Mouse (Mus musculus): ENCODE measurements around the gene Zbtb1.

Gene Zbtb1

DNA sequence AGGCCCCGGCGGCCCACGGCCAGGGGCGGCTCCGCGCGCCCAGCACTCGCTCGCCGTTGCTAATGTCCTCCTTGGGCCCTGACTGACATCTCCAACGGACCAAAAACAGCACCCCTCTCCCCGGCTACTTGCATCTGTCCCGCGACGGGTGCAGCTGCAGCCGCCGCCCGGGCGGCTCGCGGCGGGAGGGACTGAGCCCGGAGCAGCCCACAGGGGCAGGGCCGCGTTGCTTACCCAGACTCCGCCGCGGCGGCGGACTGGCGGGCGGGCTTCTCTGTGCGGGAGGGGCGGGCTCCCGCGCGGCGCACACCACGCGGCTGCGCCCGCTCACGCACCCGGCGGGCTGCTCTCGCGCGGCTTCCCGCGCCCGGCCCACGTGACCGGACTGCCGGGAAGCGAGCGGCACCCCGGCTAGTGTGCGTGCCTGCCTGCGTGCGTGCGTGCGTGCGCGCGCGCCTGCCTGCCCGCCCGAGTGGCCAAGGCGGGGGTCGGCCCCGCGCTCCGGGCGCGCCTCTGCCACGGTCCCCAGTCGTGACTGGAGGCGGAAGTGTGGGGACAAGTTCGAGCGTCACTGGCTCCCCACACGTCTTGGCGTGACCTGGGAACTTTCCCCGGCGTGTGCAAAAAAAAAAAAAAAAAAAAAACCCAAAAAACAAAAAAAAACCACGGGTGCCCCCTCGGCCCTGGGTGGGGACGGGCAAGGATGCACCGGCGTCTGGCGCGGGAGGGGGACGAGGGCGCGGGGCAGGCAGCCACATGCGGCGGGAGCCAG, 674 bp upstream of the Zbtb1 start, which contains the start of gene Zbtb25:
Gene Zbtb25 (minus strand): TSS at position 397 of the 772 bp plus-strand sequence.
- DNase-seq (ENCODE audit: low spot score), result peak; percentile 49

DNA sequence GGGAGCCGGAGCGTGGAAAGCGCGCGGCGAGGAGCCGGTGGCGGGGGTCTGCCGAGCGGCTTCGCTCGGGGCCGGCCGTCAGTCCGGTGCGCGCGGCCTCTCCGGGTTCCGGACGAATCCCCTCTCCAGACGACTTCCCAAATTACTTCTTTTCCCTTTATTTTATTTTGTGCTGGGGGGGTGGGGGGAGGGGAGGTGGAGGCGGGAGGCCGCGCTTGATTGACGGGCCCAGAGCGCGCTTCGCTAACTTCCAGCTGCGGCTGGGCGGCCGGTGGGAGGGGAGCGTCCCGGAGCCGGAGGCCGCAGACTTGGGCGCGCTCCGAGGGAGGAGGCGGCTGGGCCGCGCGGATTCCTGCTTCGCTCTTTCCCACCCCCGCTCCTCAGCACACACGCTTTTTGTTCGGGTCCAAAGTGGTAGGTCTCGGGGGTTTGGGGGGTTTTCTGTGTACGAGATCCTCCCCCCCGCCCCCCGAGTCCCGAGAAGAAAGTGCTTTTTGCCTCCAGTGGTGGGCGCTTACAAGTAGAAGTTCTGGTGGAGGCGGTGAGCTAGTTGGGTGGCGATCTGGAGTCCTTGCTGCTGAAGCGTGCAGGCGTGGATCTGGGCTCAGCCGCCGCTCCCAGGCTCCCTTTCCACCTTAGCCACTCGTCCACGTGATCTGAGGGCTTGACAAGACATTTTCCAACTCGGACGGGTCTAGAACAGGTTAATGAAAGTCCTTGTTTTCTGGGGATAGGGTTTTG, 935 bp downstream of the Zbtb1 start:
- DNase-seq (ENCODE audit: low spot score), result peak; percentile 55

DNA sequence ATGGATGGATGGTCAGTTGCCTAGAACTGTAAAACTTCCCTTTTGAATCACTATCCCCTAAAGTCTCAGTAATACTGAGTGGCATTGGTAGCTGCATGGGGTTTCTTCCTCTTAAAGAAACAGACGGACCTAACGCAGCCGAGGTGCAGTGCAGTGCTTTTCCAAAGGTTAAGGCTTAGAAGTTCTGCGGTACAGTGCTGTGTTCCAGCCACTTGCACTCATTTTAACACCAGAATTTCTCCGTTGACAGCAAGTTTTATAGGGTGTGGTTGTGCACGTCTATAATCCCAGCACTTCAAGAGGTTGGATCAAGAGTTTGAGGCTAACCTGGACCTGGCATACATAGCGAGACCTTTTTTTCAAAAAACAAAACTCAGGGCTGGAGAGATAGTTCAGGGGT, 2.0 kb downstream of the Zbtb1 start:
- no peak for DNase-seq (ENCODE audit: low spot score)

DNA sequence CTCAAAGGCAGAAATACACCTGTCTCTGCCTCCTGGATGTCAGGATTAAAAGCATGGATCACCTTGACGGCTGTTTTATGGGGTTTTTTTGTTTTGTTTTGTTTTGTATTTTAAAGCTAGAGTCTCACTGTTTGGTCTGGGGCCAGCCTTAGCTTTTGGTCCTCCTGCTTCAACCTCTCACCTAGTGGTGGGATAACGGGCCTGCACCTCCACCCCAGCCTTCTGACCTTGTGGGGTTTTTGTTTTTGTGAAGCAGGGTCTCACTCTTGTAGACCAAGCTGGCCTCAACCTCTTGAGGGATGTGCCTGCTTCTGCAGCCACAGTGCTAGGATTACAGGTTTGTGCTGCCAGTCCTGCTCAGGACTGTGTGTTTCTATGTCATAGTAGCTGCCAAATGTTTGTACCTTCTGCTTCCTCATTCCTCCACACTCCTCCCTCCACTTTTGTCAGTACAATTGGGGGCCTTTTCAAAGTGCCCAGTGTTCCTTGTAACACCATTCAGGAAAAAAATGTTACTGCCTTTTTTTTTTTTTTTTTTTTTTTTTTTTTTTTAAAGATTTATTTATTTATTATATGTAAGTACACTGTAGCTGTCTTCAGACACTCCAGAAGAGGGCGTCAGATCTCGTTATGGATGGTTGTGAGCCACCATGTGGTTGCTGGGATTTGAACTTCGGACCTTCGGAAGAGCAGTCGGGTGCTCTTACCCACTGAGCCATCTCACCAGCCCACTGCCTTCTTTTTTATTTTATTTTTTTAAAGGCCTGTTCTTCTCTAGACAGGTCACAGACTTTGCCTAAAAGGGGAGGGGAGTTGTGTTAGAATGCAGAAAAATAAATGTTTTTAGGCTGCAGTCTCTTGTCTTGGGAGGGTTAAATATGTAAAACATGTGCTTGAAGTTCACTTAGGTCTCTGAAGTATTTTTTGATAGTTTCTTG, 3.1 kb downstream of the Zbtb1 start:
- no peak for DNase-seq (ENCODE audit: low spot score)

DNA sequence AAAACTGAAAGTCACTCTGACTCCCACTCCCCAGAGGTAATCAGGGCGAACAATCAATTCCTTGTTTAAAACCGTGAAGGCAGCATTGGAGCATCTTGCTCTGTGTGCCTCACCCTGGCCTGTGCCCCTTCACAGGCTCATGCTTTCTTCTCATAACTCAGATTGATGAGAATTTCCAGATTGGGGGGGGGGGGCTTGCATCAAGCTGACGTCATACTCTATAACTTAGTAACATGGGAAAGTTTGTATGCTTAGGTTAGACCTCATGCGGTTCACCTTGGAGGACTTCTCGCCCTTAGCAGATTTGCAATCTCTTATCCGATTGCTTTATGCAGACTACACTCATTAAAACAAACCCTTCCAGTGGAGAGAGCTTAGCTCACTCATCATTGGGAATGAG, 3.9 kb downstream of the Zbtb1 start:
- no peak for DNase-seq (ENCODE audit: low spot score)

DNA sequence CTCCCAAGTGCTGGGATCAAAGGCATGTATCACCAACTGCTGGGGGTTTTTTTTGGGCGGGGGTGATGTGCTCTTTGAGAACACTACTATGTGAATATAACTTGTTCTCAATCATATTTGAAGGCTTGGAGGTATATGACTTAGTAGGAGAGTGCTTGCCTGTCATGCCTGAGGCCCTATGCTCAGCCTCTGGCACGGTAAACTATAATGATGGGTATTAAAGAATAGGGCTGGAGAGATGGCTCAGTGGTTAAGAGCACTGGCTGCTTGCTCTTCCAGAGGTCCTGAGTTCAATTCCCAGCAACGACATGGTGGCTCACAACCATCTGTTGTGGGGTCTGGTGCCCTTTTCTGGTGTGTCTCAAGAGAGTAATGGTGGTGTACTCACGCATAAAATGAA, 4.8 kb downstream of the Zbtb1 start:
- no peak for DNase-seq (ENCODE audit: low spot score)

DNA sequence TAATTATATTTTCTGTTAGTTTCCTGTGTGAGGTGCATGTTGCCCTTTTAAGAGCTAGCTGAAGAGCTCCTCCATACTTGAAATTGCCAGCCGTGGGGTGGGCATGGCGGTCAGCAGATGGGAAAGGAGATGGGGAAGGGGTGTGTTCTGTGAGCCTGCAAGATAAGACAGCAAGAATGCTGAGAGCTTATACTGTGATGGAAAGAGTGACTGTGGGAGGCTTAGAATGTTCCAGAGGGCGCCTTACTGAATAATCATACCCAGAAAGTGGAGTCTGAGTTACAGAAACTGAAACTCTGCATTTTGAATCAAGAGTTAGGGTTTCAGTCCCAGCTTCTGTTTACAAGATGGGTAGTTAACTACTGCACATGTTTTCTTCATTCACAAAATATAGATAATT, 5.4 kb downstream of the Zbtb1 start:
- no peak for DNase-seq (ENCODE audit: low spot score)

DNA sequence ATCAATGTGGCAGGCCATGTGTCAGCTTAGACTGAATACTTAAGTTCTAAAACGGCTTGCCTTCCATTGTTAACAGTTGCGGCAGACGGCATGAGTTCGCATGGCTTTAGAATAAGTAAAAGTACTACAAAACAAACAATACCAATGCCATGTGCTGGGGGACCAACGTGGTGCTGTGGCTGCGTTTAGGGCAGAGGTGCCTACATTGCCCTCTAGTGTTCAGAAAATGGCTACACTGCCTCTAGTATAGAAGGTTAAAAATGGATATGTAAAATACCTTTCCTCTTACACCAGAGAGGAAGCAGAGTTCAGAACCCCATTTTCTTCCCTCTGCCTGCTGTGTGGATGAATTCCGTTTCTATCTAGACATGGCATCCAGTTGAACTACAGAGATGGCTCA, 6.6 kb downstream of the Zbtb1 start:
- no peak for DNase-seq (ENCODE audit: low spot score)

DNA sequence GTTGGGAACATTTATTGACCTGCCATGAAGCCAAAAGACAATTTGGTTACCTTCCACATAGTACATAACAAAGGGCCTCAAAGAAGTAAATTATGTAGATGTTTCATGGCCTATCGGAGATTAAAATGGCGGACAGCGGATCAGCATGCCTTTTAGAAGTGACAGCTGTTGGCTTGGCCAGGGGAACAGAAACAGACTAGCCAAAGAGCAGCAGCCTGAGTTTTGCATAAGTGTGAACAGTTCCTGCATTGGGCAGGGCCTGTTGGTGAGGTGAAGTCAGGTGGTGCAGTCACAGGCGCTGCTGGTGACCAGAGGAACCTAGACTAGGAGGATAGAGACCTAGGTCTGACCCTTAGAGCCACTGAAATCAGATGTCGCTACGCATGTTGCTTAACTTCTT, 7.0 kb downstream of the Zbtb1 start:
- DNase-seq (ENCODE audit: low spot score), result no peak

DNA sequence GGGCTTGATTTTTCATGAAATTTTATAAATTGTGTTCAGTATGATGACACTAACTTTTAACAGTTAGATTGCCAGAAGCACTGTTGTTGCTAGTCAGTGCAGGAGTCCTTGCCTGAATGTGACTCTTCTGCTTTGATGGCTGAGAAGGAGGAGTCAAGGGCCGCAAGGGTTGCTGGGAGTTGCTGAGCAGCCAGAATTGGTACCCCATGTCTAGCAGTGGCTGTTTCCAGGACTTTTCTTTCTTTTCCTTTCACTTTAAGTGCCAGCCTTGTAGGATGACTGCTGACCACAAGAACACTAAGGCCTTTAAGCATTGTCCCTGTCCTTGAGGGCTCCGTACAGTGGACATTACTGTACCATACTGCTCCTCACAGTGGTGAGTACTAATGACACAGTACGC, 7.7 kb downstream of the Zbtb1 start:
- no peak for DNase-seq (ENCODE audit: low spot score)

DNA sequence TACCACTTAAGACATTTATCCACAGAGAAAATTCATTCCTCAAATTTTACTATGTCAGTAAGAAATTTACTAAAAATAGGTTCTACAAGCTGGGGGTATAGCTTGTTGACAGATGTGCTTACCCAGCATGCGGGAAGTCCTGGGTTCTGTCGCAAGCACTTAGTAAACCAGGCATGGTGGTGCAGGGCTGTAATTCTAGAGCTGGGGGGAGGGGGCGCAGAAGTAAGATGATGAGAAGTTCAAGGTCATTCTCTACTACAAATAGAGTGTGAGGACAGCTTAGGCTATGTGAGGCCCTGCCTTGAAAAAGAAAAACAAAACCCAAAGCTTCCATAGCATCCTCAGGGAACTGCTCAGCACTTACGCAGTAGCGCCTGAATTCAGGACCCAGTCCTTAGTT, 8.5 kb downstream of the Zbtb1 start:
- no peak for DNase-seq (ENCODE audit: low spot score)

DNA sequence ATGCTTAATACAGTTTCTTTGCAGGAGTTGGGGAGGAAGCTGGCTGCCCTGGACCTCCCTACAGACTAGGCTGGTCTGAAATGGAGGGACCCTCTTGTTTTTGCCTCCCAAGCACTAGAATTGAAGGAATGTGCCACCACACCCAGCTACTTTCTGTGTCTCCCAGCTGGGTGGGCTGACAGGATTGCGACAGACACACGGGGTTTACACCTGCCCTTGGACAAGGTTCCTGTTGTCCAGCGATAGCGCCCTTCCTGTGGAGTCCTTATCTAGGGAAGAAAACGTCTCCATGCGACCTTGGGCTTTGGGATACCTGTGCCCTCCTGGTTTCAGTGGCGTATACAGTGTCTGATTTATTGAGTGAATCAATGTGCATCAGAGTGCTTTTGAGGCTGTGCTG, 10.1 kb downstream of the Zbtb1 start:
- DNase-seq (ENCODE audit: low spot score), result no peak

DNA sequence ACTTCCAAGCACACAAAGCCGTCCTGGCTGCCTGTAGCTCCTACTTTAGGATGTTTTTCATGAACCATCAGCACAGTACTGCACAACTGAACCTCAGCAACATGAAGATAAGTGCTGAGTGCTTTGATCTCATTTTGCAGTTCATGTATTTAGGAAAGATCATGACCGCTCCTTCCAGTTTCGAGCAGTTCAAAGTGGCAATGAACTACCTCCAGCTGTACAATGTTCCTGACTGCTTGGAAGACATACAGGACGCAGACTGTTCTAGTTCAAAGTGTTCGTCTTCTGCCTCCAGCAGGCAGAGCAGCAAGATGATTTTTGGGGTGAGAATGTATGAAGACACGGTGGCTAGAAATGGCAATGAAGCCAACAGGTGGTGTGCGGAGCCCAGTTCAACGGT, 15.3 kb downstream of the Zbtb1 start:
- DNase-seq (ENCODE audit: low spot score), result no peak

DNA sequence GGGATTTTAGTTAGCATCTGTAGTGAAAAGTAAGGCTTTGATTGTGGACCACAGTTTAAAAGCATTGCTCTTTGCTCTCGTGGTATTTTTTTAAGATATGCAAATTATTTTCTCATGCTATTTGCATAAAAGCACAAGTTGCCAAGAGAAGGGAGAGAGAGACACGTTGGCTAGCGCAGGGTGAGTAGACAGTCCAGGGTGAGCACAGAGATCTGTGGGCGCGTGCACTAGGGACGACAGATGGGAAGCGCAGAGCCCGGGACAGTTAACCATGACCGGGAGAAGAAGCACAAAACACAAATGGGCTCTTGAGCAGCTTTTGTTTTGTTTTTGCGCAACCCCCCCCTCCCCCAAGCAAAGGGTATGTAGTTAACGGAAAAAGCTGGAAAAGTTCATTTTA, 18.7 kb downstream of the Zbtb1 start:
- DNase-seq (ENCODE audit: low spot score), result no peak

DNA sequence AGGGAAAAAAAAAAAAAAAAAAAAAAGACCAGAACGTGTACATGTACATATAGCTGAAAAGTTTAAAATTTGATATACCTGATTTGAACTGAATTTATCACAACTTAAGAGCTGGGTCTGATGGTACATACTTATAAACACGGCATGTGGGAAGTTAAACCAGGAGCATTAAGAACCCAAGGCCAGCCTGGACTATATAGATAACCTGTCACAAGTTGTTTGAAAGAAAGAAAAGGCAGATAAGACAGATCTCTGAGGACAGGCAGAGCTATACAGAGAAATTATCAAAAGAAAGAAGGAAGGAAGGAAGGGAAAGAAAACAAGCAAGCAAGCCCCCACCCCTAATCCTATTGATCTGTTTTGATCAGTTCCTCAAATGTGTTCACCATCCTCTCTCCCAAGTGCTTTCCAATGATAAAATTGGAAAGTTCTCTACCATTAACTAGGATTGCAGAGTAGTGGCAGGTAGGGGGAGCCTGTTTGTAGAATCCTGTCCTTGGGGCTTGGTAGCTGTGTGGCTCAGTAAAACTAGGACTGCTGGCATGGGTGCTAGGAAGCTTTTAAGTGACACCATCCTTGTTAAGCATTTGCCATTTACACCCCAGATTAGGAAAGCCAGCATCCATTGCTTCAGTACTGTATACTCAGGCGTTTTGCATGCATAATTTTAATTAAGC, 21.7 kb downstream of the Zbtb1 start:
- DNase-seq (ENCODE audit: low spot score), result no peak

DNA sequence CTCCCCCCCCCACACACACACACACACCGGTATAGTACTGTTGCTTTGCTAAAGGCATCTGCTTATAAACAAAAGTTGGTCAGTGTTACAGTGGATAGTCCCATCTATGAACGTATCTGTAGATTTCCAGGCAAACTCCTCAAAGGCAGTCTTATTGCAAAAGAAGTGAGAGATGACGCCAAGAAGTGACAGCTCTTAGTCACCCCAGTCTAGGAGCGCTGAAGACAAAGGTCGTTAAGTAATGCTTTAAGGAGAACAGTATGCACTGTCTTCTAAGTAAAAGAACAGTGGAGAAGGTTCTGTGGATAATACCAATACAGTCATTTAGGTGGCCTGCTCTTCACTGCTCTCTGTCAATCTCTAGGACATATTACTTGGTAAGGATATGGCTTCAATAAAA, 22.9 kb downstream of the Zbtb1 start:
- DNase-seq (ENCODE audit: low spot score), result no peak

DNA sequence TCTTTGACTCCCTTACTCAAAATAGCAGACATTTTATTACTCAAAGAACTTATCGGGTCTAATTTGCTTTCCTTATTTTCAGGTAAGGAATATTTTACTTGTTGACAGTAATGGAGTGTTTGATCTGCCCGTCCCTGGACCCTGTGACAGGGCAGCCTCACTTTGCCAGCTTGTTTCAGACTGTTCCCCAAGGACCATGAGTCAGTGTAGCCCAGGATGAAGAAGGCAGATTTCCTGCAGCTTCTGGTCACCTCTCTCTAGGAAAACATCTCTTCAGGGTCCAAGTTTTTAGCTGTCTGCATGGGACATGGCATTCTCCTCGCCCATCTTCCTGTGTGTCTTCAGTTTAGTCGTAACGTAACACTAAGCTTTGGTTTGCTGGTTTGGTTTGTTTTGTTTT, 27.2 kb downstream of the Zbtb1 start:
- no peak for DNase-seq (ENCODE audit: low spot score)

DNA sequence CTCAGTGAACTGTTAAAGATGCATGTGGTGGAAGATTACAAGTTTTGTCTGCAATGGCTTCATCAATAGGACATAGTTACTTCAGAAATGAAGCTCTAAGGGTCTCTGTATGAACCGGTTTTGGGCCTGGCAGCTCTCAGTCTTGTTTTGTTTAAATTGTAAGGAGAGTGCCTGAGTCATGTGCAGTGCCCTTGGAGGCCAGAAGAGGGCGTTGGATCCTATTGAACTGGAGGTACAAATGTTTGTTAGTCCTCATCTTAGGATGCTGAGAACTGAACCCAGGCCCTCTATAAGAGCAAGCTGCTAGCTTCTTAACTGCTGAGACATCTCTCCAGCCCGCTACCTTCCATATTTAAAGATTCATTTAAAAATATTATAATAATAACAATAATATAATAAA, 31.6 kb downstream of the Zbtb1 start:
- DNase-seq (ENCODE audit: low spot score), result no peak

DNA sequence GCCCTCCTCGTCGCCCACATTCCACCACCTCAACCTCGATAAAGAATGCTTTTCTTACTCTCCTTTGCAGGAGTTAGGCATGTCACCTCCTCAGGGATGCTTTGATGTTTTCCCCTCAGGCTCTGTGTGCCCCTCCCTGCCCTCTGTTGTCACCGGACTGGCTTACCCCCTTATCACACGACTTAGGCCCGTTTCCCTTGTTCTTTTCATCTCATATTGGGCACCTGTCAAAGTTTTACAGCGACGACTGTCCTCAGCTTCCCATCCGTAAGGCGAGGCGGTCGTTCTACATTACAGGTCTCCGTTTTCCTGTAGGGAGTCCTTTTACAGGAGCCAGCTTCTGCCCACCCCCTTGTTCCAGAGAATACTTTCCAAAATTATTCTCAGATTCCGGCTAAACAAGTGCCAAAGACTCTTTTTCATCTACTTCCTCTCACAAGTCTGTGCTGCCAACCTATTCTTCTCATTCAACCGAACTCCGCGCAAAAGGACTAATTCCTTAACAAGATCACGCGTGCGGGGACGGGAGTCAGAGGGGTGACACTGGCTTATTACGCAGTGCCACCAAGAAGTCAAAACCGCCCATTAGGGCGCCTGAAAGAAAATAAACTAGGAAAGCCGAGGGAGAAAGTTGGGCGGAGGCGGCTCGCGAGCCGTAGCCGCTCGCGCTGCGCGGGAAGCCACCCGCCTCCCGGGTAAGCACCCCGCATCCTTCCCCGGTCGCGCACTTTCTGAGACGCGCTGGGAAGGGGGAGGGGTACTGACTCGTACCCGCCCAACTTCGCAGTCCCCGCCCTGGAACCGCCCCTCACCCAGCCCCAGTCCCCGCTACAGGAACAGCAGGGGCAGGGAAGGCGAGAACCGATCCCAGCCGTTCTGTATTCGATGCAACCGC, 33.2 kb downstream of the Zbtb1 start:
- no peak for DNase-seq (ENCODE audit: low spot score)

DNA sequence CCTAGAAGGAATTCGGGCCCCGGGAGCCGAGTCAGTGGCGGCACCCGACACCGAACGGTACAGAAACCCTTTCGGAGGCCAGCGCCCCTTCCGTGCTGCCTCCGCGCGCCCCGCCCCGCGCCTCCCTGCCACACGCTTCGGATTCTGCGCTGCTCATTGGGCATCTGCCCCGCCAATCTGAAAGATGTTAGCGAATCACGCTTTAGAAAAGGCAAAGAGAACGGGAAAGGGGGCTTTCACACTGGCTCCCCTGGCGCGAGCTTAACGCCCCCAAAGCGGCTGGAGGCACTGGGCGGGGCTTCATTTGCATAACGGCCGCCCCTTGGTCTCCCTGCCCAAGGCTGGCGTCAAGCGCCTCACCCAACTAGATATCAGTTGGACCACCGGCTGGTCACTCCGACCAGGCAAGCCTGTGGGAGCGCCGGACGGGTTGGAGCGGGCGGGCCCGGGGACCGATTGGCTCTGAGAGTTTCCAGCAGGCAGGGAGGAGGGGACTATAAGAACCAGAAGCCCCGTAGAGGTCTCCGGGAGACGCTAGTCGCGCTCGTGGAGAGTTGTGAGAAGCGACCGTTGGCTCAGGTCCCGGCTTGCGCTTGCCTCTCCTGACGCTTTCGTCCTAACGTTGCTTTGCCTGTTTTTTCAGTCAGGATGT, 33.9 kb downstream of the Zbtb1 start, which contains the start of gene Hspa2:
Gene Hspa2 (plus strand): TSS at position 291 of the 652 bp plus-strand sequence.
- peak; percentile 100 for DNase-seq (ENCODE audit: low spot score)
